Mouse (Mus musculus) midbrain, embryonic 14.5 days (tissue): Measurements from ENCODE around the gene Tbc1d8. TPM values are rescaled to one million over a fixed set of nuclear protein-coding genes. Genes with fewer than 3 reads are reported as not detected.

Experiments
- ATAC-seq: fragments of 200-750 bp; cut with Nextera tagmentation; 2 replicates; pipeline ENCODE4 v1.8.0; 2017; ENCODE audit warnings: moderate number of reproducible peaks, moderate library complexity; ENCODE audit not compliant: low FRiP score, low TSS enrichment
- DNase-seq: peaks from one replicate; pipeline ENCODE4 v3.0.0-alpha.2; 2015
- H3K27ac ChIP-seq: fragments of 300-500 bp; sonication (generic); replicated peaks from 2 replicates; pipeline ENCODE4 v1.5.1; 2014; ENCODE audit warnings: mild to moderate bottlenecking, low read depth, low read length, moderate library complexity
- H3K27me3 ChIP-seq: fragments of 300-500 bp; sonication (generic); 2 replicates; pipeline ENCODE4 v1.6.1; 2014; ENCODE audit warnings: low read length, control low read depth, mixed read lengths; ENCODE audit not compliant: control insufficient read depth, insufficient read depth
- H3K36me3 ChIP-seq: fragments of 300-500 bp; sonication (generic); 2 replicates; pipeline ENCODE4 v1.6.1; 2014; ENCODE audit warnings: low read length, control low read depth; ENCODE audit not compliant: control insufficient read depth, insufficient read depth
- H3K4me1 ChIP-seq: fragments of 300-500 bp; sonication (generic); 2 replicates; pipeline ENCODE4 v1.6.1; 2014; ENCODE audit warnings: mild to moderate bottlenecking, antibody characterized with exemption, low read length, control low read depth; ENCODE audit not compliant: control insufficient read depth, insufficient read depth
- H3K4me2 ChIP-seq: fragments of 300-500 bp; sonication (generic); 2 replicates; pipeline ENCODE4 v1.6.1; 2014; ENCODE audit warnings: mild to moderate bottlenecking, low read length, moderate library complexity
- H3K4me3 ChIP-seq: fragments of 300-500 bp; sonication (generic); replicated peaks from 2 replicates; pipeline ENCODE4 v1.5.1; 2014; ENCODE audit warnings: low read depth, low read length
- H3K9ac ChIP-seq: fragments of 300-500 bp; sonication (generic); replicated peaks from 2 replicates; pipeline ENCODE4 v1.6.1; 2014; ENCODE audit warnings: mild to moderate bottlenecking, low read length, moderate library complexity
- H3K9me3 ChIP-seq: fragments of 300-500 bp; sonication (generic); 2 replicates; pipeline ENCODE4 v1.6.1; 2016; ENCODE audit warnings: low read length, control low read depth, mixed read lengths; ENCODE audit not compliant: control insufficient read depth
- WGBS: fragments of 180-500 bp; shearing (Covaris S2); extraction: QIAGEN DNeasy Blood & Tissue Kit; methylation state at CpG from one replicate; pipeline ENCODE4 v1.1.7; 2014; 5-methylcytosine and 5-hydroxymethylcytosine counted together
- polyA plus RNA-seq: library from polyadenylated mRNA; unstranded; fragments of >200 nt; fragmentation: Nextera tagmentation; extraction: Ambion mirVana; gene quantifications from 2 replicates; pipeline ENCODE4 v1.2.1, GENCODE M21; 2014

The Tbc1d8 gene
- polyA plus RNA-seq, 1 experiment from 2014 or later, result 12.1 TPM

DNA sequence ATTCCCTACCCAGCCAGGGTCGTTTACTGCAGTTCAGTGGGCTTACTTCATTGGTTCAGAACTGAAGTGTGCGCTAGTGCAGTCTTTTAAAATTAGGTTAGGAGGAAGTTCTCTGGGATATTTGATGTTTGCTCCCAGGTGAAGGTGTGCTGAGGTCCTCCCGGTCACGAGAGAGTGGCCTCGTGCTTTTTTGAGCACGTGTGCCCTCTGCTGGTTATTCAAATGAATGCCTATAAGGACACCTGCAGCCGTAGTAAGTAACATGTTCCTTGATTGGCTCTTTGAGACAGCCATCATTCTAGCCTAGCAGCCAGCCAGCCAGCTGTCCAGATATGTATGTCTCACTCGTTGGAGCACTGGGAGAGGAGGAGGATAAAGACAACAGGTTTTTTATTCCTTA, 137.9 kb downstream of the Tbc1d8 start:
- Histone ChIP-seq H3K9ac (no peak overlapping the region), H3K4me1 (no peaks in the 10 kb centered on the region), H3K4me3 (no peak overlapping the region), H3K4me2 (no peak overlapping the region), H3K36me3 (no peaks in the 10 kb centered on the region), H3K9me3 (no peaks in the 10 kb centered on the region), H3K27ac (no peak overlapping the region), H3K27me3 (no peaks in the 10 kb centered on the region)
- peak; percentile 40; the same call in 1 of the 2 replicates for ATAC-seq
- DNase-seq, result peak; percentile 83
- WGBS, result 22% methylated on average over 8 of the region's 8 CpGs

- Histone ChIP-seq H3K36me3 (no peaks in the 10 kb centered on the region), H3K4me1 (no peaks in the 10 kb centered on the region), H3K27me3 (no peaks in the 10 kb centered on the region), H3K9me3 (no peaks in the 10 kb centered on the region), H3K27ac (no peak overlapping the region), H3K4me2 (no peak overlapping the region), H3K4me3 (no peak overlapping the region), H3K9ac (no peak overlapping the region)
- no peak for DNase-seq
- WGBS, result 89% methylated on average over 6 of the region's 6 CpGs
- no peak for ATAC-seq
These were observed 138.4 kb downstream of the Tbc1d8 start for GRCm38 (mm10) chr1:39340156-39340555.

- Histone ChIP-seq H3K9me3 (no peaks in the 10 kb centered on the region), H3K27ac (no peak overlapping the region), H3K4me2 (no peak overlapping the region), H3K4me3 (no peak overlapping the region), H3K4me1 (no peaks in the 10 kb centered on the region), H3K9ac (no peak overlapping the region), H3K27me3 (no peaks in the 10 kb centered on the region), H3K36me3 (no peaks in the 10 kb centered on the region)
- 50% methylated on average over 5 of the region's 5 CpGs for WGBS
- no peak for DNase-seq
- no peak for ATAC-seq
These were observed 139.1 kb downstream of the Tbc1d8 start for GRCm38 (mm10) chr1:39339455-39339854.

GRCm38 (mm10) chr1:39338831-39339230, 139.7 kb downstream of the Tbc1d8 start:
- no peak overlapping the region for H3K4me2 ChIP-seq
- no peak overlapping the region for H3K27ac ChIP-seq
- no peaks in the 10 kb centered on the region for H3K4me1 ChIP-seq
- no peak for DNase-seq
- no peak overlapping the region for H3K4me3 ChIP-seq
- 84% methylated on average over 10 of the region's 10 CpGs for WGBS
- ATAC-seq, result no peak
- no peaks in the 10 kb centered on the region for H3K9me3 ChIP-seq
- no peaks in the 10 kb centered on the region for H3K27me3 ChIP-seq
- H3K36me3 ChIP-seq, result no peaks in the 10 kb centered on the region
- no peak overlapping the region for H3K9ac ChIP-seq

- 82% methylated on average over 8 of the region's 8 CpGs for WGBS
- no peak for DNase-seq
These were observed 141.8 kb downstream of the Tbc1d8 start for GRCm38 (mm10) chr1:39336788-39337187.

GRCm38 (mm10) chr1:39335561-39336196, 142.9 kb downstream of the Tbc1d8 start:
- Histone ChIP-seq H3K9me3 (no peaks in the 10 kb centered on the region), H3K4me3 (no peak overlapping the region), H3K36me3 (no peaks in the 10 kb centered on the region), H3K4me2 (no peak overlapping the region), H3K4me1 (no peaks in the 10 kb centered on the region), H3K27me3 (no peaks in the 10 kb centered on the region), H3K9ac (no peak overlapping the region), H3K27ac (no peak overlapping the region)
- ATAC-seq (no peak), DNase-seq (no peak)
- 23% methylated on average over 15 of the region's 15 CpGs for WGBS

More at GRCm38 (mm10) chr1:39336788-39337187, 141.8 kb downstream of the Tbc1d8 start:
- H3K4me3 ChIP-seq, result no peak overlapping the region
- no peaks in the 10 kb centered on the region for H3K27me3 ChIP-seq
- H3K4me2 ChIP-seq, result no peak overlapping the region
- no peaks in the 10 kb centered on the region for H3K4me1 ChIP-seq
- no peaks in the 10 kb centered on the region for H3K9me3 ChIP-seq
- H3K27ac ChIP-seq, result no peak overlapping the region
- ATAC-seq, result no peak
- no peaks in the 10 kb centered on the region for H3K36me3 ChIP-seq
- no peak overlapping the region for H3K9ac ChIP-seq

GRCm38 (mm10) chr1:39332456-39332855, 146.1 kb downstream of the Tbc1d8 start:
- WGBS, result 83% methylated on average over 4 of the region's 4 CpGs
- Histone ChIP-seq H3K27me3 (no peaks in the 10 kb centered on the region), H3K27ac (no peak overlapping the region), H3K9ac (no peak overlapping the region), H3K9me3 (no peaks in the 10 kb centered on the region), H3K4me2 (no peak overlapping the region), H3K4me1 (no peaks in the 10 kb centered on the region), H3K4me3 (no peak overlapping the region), H3K36me3 (no peaks in the 10 kb centered on the region)
- no peak for ATAC-seq
- no peak for DNase-seq

- no peaks in the 10 kb centered on the region for H3K9me3 ChIP-seq
- no peak overlapping the region for H3K4me2 ChIP-seq
- no peak for ATAC-seq
- no peak overlapping the region for H3K9ac ChIP-seq
- no peak overlapping the region for H3K4me3 ChIP-seq
- DNase-seq, result no peak
- no peak overlapping the region for H3K27ac ChIP-seq
- H3K27me3 ChIP-seq, result no peaks in the 10 kb centered on the region
- H3K4me1 ChIP-seq, result no peaks in the 10 kb centered on the region
- no peaks in the 10 kb centered on the region for H3K36me3 ChIP-seq
- 90% methylated on average over 7 of the region's 7 CpGs for WGBS
These were observed 147.5 kb downstream of the Tbc1d8 start for GRCm38 (mm10) chr1:39330857-39331594.

GRCm38 (mm10) chr1:39327546-39327945, 151.0 kb downstream of the Tbc1d8 start:
- no peak for ATAC-seq
- Histone ChIP-seq H3K9me3 (no peaks in the 10 kb centered on the region), H3K27ac (no peak overlapping the region), H3K4me2 (no peak overlapping the region), H3K27me3 (no peaks in the 10 kb centered on the region), H3K4me3 (no peak overlapping the region), H3K4me1 (no peaks in the 10 kb centered on the region), H3K9ac (no peak overlapping the region), H3K36me3 (no peaks in the 10 kb centered on the region)
- no peak for DNase-seq
- 84% methylated on average over 7 of the region's 7 CpGs for WGBS
